Mouse (Mus musculus) ovary, adult 2 months (tissue): ENCODE data around the gene Gm5771. TPM values are rescaled to one million over a fixed set of nuclear protein-coding genes. Genes with fewer than 3 reads are reported as not detected.

Experiments used
- polyA plus RNA-seq: library from polyadenylated mRNA; depleted of rRNA; stranded (reverse); fragments of >200 nt; gene quantifications from 2 replicates; pipeline ENCODE4 v1.2.3, GENCODE M21; 2012; rRNA removed

The Gm5771 gene
- not detected in 2 replicates for polyA plus RNA-seq

GRCm38 (mm10) chr6:41392056-41392455 lies at the start of gene Gm5771:
Gm5771 (plus strand) TSS chr6:41392356.

GRCm38 (mm10) chr6:41353932-41354331 lies 38.2 kb upstream of the Gm5771 start, which contains the start of gene Try10:
Try10 (plus strand) TSS chr6:41354105.

GRCm38 (mm10) chr6:41377578-41377977 lies 14.6 kb upstream of the Gm5771 start, which contains the start of gene Prss3:
Prss3 (minus strand) TSS chr6:41377678.

GRCm38 (mm10) chr6:41446045-41446444 lies 53.9 kb downstream of the Gm5771 start, which contains the start of gene Gm10334:
Gm10334 (minus strand) TSS chr6:41446145.

Other genes starting within 250 kb of the Gm5771 start
- 0.68 and 4.7 TPM in 2 replicates for gene Try4, start 90.1 kb upstream of the Gm5771 start, polyA plus RNA-seq
- gene Try5, start 75.5 kb upstream of the Gm5771 start, polyA plus RNA-seq, result 0.61 and 2.0 TPM in 2 replicates
- gene Try10, start 38.3 kb upstream of the Gm5771 start, polyA plus RNA-seq, result not detected in 2 replicates
- gene Prss3, start 14.7 kb upstream of the Gm5771 start, polyA plus RNA-seq, result not detected in 2 replicates
- not detected in 2 replicates for gene Gm10334, start 53.8 kb downstream of the Gm5771 start, polyA plus RNA-seq
- not detected in 2 replicates for gene Prss1, start 66.6 kb downstream of the Gm5771 start, polyA plus RNA-seq
- 1.4 and 5.8 TPM in 2 replicates for gene Prss2, start 129.4 kb downstream of the Gm5771 start, polyA plus RNA-seq
- gene Ephb6, start 213.1 kb downstream of the Gm5771 start, polyA plus RNA-seq, result 40.8 and 41.1 TPM in 2 replicates
- 5.2 and 6.3 TPM in 2 replicates for gene Trpv6, start 244.0 kb downstream of the Gm5771 start, polyA plus RNA-seq